Mouse (Mus musculus) thymus, postnatal 14 days (tissue): ENCODE data around the gene Slc9a3r2.
"Not testable (repeated sequence)": the region's sequence is repeated elsewhere in the genome, so short reads cannot be mapped to it uniquely, and the experiment has no call there.

Experiments
- DNase-seq: peaks from one replicate; pipeline ENCODE4 v3.0.0; 2021

Slc9a3r2 gene

DNA sequence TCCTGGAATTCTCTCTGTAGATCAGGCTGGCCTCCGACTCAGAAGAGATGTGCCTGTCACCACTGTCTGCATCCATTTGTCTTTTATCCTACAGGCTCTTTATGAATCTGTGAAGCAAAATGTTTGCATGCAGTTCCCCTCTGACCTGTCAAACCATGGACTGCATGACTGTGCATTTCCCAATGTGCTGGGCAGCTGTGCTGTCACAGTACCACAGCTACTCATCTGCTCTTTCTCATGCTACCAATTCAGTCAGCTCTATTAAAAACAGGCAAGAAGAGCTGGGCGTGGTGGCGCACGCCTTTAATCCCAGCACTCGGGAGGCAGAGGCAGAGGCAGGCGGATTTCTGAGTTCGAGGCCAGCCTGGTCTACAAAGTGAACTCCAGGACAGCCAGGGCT, 16.9 kb upstream of the Slc9a3r2 start:
- not testable (repeated sequence) for DNase-seq

DNA sequence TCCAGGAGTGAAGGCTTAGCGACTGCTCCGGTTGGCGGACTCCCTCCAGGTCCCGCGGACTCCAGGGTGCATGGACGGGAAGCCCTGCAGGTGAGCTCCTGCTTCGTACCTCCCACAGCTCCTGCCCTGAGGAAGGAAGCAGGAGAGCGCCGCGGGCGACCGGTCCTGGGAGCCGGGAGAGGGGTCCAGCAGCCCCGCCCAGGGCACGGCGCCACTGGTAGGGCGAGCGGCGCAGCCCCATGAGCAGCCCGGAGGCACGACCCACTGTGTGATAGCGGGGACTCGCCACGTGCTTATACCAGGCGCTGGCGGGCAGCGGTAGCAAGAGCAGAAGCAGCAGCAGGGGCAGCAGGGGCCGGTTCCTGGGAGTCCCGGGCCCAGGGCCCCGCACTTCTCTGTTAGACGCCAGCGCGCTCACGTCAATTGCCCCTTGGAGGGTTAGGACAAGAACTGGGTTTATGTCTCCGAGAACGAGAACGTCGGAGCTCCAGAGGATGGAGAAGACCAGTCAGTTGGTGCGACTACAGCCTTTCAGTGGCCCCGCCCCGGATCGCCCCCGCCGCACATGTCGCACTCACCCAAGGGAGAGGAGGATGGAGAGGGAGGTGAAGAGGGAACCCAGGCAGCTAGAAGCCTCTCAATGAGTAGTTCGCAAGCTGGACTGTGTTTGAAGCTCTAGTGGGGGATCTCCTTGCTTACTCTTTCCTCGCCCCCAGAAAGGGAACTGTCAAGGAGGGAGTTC, 8.1 kb upstream of the Slc9a3r2 start, which contains the start of gene Npw:
Gene Npw, minus strand, starts transcription at position 441 of the 742 bp plus-strand sequence.
- DNase-seq: peak; percentile 23

- DNase-seq: no peak
These were observed 4.8 kb upstream of the Slc9a3r2 start for GRCm38 (mm10) chr17:24654969-24655368.

DNA sequence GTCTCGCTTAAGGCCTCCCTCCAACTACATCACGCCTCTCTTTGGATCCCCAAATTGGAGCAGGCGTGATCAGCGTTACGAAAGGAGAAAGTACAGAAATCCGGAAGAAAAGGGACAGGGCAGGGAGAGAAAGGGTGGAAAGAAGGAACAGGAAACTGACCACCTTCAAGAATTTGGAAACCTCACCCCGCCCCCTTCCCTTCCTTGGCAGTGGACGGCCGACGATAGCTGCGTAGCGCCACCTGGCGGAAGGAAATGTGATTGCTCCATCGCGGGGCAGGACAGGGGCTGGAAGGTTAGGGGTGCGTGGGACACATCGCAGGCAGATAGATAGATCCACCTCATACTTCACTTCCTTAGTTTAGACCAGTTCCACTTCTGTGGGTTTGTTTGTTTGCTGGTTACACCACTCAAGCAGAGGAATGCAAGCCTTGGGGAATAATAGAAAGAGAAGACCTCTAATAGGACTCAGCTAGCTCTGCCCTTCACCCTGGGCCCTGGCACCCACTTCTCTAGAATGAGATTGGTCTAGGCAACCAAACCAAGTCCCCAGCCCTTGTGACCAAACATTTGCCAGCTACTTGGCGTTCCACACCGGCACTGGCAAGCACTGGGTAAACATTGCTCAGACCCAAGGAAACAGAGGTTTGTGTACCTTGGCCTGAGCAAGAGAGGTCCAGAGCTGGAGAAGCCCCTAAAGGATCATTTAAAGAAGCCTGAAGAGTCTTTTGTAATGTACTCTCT, 4.0 kb upstream of the Slc9a3r2 start:
- DNase-seq: peak; percentile 78

DNA sequence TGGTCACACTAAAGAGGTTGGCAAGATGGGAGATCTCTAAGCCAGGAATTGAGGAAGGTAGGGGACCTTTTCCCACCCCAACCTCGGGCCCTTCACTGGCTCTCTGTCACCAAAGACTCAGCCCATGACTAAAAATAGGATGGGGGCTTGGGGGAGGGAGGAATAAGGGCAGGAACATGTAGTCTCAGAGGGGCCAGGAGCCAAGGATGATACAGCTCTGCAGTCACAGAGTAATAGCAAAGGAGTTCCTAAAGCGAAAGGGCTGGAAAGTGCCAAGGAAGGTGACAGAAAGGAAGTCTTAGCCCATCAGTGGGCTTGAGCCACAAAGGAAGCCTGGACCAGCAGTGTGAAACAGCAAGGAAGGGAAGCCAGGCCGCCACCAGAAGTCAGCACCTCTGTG, 1.7 kb upstream of the Slc9a3r2 start:
- no peak for DNase-seq

- DNase-seq: no peak
These were observed 639 bp upstream of the Slc9a3r2 start for GRCm38 (mm10) chr17:24650766-24651165.

- DNase-seq: peak; percentile 24
These were observed 502 bp downstream of the Slc9a3r2 start for GRCm38 (mm10) chr17:24649581-24650069.

DNA sequence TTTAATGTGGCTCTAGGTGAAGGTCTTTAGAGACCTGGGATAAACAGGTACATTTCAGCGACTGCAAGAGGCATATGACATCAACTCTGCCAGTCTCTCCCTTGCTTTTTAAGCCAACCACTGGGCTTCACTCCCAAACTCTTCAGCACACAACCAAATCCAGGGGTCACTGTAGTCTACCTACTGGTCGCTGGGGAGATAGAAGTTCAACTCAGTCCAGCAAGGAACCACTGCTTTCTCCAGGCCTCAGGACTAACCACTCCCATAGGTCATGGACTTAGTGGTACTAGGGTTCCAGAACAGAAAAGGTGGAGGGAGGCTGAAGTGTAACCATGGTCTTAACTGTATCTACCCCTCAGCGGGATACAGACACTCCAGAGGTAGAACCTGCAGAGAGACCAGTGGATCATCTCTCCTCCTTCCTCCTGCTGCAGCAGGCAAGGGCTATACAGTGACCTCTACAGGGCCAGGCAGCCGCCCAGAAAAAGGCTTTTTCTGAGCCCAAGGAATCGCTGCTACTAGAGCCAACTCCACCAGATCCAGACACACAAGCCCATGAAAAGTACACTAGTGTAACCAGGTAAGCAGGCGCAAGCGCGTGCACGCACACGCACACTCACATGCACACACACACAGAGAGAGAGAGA, 1.3 kb downstream of the Slc9a3r2 start:
- DNase-seq: no peak

GRCm38 (mm10) chr17:24647493-24647892, 2.6 kb downstream of the Slc9a3r2 start:
- DNase-seq: no peak

- no peak for DNase-seq
These were observed 3.7 kb downstream of the Slc9a3r2 start for GRCm38 (mm10) chr17:24646381-24646780.

DNA sequence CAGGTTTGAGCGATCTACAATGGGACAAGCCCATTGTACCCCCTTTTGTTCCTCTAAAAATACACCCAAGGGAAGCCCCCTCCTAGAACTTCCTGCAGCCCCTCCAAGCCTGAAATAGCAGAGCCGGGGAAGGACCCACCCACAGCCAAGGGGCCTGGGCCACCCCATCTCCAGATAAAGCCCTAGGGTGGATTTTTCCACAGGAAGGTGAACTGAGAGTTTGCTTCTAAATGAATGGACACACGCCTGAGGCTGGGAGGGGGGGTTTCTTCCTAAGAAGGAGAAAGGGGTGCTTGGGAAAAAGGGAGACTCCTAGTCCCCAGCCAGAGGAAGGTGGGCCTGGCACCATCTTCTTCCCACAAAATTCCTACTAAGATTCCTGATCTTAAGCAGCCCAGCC, 4.2 kb downstream of the Slc9a3r2 start:
- no peak for DNase-seq

GRCm38 (mm10) chr17:24644875-24645721, 5.0 kb downstream of the Slc9a3r2 start:
- no peak for DNase-seq

GRCm38 (mm10) chr17:24644030-24644715, 6.0 kb downstream of the Slc9a3r2 start:
- DNase-seq: no peak

- DNase-seq: no peak
These were observed 7.3 kb downstream of the Slc9a3r2 start for GRCm38 (mm10) chr17:24642791-24643343.

DNA sequence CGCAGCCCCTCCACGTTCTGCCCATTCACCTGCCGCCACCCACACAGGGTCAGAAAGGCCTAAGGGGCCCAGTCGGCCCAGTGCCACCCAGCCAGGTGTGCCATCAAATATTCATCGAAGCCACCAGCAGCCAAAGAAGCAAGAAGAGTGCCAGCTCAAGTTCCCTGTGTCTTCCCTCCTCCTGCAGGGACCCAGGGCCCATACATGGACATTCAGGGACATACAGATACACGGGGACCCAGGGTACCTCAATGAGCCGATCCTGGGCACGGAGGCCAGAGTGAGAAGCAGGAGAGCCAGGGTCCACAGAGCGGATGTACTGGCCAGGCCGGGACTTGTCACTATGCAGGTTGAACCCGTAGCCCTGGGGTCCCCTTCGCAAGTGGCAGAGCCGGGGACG, 8.2 kb downstream of the Slc9a3r2 start:
- DNase-seq: no peak

- DNase-seq: no peak
These were observed 9.5 kb downstream of the Slc9a3r2 start for GRCm38 (mm10) chr17:24640581-24640980.

DNA sequence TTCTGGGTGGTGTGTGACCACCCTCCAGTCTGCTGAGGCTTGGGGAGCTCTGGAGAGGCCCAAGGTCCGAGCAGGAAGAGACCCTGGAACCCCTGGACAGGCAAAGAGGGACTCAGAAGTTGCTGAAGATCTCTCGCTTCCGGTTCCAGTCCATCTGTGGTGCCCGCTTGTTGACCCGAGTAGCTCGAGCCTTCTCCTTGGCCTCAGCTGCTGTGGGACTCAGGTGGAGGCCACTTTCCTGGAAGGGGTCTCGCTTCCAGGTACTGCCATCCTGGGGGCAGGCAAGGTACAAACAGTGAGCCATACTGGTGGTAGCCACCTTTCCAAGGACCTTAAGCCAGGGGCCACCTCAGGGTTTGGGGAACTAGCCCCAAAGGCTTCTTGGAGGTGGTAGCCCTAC, 10.0 kb downstream of the Slc9a3r2 start:
- DNase-seq: no peak

- DNase-seq: no peak
These were observed 10.5 kb downstream of the Slc9a3r2 start for GRCm38 (mm10) chr17:24639571-24639988.

DNA sequence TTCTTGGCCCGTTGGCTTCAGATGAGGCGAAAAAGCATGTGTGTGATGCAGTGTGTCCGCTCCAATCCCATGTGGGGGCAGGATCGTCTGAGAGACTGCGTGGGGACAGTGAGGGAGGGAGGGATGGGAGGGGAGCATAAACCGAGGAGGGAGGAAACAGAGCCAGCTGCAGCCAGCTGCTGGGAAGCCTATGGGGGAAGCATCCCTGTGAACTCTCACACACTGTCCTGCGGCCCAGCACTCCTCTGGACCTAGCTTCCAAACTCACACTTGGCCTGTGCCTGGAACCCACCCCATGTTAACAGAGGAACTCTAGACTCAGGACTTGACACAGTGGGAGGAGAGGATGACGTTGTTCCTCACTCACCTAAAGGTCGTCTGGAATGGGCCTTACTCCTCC, 11.3 kb downstream of the Slc9a3r2 start:
- DNase-seq: no peak

- no peak for DNase-seq
These were observed 11.9 kb downstream of the Slc9a3r2 start for GRCm38 (mm10) chr17:24638214-24638613.

DNA sequence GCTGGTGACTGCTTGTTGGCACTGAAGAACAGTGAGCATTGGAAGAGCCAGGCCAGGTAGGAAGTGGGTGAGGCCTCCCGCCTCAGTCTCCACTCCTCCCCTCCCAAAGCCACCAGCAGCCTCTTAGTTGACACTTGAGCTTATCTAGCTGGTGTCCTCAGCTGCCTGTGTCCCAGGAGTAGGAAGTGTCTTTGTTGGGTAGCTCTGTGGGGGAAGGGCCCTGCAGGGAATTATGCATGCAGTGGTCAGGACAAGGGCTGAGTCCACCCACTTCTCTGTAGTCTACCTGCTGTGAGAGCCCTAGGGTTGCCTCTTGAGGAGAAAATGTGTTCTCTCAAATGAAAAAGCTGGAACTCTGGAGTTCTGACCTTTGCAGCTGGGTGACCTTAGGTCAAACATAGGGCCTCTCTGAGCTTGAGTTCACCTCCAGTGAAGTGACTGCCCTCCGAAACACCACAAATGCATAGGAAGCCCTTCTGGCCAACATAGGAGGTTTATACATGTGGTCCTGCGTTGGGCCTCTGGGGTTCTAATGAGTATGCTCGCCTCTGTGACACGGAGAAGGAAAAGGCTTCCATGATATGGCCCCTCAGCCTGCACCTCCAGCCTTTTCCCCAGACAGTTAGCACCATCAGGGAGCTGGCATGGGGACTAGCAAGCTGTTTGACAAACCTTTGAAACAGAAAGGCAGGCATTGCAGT, 13.2 kb downstream of the Slc9a3r2 start:
- DNase-seq: no peak
